Mouse (Mus musculus) 3T3-L1 (cell line): ENCODE measurements around the gene Actr5.

Source experiments
- DNase-seq: peaks from one replicate; pipeline ENCODE4 v3.0.0-alpha.2; 2015; ENCODE audit warnings: low read depth, low spot score

Gene Actr5

DNA sequence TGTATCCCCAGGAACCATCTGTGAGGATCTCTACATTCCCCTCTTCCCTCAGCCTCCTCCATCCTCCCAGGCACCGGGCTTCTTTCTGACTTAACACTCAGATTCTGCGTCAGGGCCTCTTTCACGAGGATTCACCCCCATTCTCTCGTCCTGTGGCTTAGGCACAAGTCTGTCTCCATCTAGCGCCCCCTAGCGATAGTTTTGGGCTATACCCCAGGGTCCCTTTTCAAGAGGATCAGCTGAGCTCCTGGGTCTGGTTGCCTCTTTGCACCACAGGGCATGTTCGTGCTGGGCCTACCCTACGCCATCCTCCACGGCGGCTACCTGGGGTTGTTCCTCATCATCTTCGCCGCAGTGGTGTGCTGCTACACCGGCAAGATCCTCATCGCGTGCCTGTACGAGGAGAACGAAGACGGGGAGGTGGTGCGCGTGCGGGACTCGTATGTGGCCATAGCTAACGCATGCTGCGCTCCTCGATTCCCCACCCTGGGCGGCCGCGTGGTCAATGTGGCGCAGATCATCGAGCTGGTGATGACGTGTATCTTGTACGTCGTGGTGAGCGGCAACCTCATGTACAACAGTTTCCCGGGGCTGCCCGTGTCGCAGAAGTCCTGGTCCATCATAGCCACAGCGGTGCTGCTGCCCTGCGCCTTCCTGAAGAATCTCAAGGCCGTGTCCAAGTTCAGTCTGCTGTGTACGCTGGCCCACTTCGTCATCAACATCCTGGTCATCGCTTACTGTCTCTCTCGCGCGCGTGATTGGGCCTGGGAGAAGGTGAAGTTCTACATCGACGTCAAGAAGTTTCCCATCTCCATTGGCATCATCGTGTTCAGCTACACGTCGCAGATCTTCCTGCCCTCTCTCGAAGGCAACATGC lies 10.9 kb upstream of the Actr5 start:
- peak; percentile 25 for DNase-seq

DNA sequence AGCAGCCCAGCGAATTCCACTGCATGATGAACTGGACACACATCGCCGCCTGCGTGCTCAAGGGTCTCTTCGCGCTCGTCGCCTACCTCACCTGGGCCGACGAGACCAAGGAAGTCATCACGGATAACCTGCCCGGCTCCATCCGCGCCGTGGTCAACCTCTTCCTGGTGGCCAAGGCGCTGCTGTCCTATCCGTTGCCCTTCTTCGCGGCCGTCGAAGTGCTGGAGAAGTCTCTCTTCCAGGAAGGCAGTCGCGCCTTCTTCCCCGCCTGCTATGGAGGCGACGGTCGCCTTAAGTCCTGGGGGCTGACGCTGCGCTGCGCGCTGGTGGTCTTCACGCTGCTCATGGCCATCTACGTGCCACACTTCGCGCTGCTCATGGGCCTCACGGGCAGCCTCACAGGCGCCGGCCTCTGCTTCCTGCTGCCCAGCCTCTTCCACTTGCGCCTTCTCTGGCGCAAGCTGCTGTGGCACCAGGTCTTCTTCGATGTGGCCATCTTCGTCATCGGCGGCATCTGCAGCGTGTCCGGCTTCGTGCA lies 10.2 kb upstream of the Actr5 start:
- no peak for DNase-seq

DNA sequence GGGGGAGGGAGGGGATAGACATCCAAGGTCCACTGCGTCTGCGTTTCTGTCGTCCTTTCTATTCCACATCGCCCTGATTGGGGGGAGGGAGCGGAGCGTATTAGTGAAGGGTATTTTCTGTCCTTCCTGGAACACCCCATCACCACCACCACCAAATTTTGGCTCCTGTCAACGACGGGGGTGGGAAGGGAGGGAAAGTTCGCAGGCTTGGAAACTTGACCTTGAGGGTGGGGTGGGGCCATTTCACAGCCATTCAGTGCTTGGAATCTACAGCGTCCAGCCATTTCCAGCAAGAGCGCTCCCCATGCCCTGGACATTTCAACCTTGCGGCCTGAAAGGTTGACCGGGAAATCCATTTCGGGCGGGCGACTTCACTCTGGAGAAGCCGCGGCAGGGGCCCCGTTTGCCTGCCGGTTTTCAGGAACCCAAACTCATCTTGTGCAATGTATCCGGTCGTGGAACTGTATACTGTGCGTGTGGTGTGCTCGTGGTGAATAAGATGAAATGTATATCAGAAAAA lies 9.5 kb upstream of the Actr5 start:
- DNase-seq: no peak

DNA sequence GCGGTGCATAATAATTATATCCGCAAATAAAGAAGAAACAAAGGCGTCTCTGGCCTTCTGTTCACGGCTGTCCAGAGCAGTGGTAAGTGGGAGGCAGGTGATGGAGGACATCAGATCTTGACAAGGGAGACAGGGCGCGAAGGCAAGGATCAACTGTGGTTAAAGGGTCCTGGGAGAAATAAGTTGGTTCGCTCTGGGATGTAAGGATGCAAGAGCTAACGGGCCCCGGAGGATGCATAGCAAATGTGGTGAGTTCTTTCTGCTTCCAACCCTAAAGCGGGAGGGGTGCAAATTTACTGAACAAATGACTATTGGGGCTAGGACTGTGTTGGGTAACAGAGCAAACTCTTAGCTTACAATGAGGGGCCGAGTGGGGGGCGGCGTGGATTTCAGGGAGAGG lies 9.0 kb upstream of the Actr5 start:
- DNase-seq: no peak

DNA sequence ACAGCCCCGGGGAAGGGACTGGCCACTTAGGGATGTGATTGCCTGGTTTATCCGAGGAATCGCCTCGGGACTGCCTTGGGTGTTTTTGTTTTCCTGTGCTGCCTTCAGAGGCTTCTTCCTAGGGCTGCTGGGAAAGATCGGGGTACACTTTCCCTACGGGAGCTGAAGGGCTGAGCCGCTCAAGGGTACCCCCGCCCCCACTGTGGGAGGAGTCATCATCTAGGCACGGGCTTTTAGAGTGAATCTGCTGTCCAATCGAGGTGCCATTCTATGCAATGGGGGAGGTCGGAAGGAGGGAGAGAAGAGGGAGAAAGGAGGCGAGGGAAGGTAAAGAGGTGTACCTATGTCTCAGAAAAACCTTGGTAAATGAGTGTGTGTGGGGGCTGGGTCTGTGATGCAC lies 8.4 kb upstream of the Actr5 start:
- no peak for DNase-seq

DNA sequence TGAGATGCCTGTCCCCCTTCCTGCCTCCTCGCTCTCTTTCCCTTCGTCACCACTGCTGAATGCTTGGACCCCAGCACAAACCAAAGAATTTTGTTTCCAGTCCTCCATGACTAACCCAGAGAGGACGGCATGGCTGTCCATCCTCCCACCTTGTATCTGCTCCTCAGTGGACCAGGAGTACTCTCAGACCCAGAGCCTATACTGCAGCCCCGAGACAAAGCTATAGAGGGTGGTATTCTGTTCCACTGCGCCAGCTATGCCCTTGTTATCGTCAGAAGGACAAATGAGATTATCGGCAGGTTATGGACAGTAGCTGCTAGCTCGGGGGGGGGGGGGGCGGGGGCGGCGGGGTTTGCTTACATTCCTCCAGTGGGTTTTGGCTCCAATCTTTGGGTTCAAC lies 7.9 kb upstream of the Actr5 start:
- no peak for DNase-seq

DNA sequence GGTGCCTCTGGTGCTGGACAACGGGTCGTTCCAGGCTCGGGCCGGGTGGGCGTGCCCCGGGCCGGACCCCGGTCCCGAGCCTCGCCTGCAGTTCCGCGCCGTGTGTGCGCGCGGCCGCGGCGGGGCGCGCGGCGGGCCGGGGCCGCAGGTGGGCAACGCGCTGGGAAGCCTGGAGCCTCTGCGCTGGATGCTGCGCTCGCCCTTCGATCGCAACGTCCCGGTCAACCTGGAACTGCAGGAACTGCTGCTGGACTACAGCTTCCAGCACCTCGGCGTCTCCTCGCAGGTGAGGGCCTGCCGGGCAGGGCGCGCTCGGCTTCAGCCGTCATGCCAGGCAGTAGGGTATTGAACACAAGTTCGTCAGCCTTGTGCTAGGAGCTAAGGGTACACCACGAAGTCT lies 543 bp downstream of the Actr5 start:
- peak; percentile 21 for DNase-seq

DNA sequence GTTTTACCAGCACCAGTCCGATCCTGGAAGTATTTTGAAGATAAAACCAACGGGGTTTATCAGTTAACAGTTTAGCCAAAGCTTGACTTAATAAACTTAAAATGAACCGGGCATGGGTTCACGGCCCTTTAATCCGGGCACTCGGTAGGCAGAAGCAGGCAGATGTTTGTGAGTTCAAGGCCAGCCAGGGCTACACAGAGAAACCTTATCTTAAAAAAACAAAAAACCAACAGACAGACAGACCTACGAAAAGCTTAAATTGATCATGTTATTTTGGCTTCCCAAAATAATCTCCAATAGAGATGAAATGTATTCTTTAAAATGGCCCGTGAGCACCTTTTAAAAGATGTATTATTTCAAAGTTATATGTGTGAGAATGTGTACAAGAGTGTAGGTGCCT lies 1.0 kb downstream of the Actr5 start:
- no peak for DNase-seq

DNA sequence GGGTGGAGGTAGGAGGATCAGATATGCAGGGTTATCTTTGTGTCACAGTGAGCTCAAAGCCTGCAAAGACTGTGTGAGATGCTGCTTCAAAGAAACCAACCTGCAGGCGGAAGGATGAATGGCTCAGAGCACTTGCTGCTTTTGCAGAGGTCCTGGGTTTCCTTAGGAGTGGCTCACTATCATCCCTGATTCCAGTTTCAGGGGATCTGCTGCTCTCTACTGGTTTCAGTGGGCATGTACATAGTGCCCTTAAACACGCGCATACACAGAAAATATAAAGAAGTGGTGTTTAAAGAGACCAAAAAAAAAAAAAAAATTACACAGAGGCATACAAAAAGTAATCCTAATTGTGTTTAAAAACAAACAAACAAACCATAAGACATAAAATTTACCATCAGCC lies 4.2 kb downstream of the Actr5 start:
- DNase-seq: peak; percentile 56

DNA sequence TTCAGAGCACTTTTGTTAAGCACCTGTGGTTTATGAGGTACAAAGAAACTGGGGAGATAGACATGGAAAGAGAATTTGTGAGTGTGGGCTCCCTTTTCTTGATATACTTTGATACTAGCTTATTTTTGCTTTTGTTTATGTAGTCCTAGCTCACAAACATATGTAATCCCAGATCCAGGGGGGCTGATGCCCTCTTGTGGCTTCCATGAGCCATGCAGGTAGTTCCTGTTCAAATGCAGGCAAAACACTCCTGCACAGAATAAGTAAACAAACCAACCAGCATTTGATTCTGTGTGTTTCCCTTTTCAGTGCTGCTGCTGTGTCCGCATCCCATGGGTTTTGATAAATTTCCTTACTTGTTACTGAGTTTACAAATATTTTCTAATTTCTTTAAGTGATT lies 4.7 kb downstream of the Actr5 start:
- peak; percentile 78 for DNase-seq

DNA sequence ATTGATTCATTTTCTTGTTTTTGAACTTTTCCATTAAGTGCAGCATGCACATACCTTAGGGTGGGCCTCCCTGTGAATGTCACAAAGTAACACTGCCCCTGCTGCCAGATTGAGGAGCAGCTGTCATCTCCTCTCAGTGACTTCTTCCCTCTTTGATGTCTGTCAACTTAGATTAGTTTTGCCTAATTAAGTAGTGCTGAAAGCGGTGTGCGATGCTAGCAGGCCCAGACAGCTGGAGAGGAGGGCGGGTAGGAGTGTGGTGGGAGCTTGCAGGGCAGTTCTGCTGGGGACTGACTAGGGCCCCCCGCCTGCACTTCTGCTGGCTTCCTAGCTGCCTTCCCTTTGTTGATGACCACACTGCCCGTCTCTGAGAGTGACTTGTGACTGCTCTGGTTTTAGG lies 7.2 kb downstream of the Actr5 start:
- no peak for DNase-seq

DNA sequence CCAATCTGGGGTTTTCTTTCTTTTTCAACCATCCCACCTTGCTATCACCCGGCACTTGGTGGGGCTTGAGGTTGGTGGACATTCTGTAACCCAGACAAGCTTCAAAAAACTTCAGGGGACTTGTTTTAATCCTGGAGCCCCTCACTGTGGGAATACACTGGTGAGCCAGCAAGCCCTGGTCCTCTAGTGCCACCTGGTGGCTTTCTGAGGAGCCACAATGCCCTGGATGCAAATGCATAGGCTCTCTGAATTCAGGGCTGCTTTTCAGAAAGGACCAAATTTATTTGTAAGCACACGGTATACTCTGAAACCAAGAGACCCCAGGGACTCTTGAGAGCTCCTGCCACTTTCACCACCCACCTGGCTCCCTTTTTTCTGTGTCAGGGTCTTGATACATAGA lies 17.2 kb downstream of the Actr5 start:
- DNase-seq: peak; percentile 80

DNA sequence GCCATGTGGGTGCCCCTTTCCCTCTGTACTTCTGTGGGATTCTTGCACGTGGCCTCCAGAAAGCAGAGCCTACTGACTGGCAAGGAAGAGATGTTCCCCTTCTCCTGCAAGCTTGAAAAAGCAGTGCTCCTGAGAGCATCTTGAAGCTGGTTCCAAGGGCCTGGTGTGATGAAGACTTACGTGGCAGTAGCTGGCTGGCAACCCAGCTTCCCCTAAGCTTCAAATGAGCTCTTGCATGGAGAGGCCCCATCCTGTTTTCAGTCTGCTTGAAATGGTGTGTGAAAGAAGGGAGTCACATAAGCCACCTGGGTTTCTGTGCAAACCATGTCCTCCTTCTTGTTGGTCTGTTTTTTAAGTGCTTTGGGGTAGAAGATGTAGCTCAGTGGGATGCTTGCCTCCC lies 17.9 kb downstream of the Actr5 start:
- no peak for DNase-seq

DNA sequence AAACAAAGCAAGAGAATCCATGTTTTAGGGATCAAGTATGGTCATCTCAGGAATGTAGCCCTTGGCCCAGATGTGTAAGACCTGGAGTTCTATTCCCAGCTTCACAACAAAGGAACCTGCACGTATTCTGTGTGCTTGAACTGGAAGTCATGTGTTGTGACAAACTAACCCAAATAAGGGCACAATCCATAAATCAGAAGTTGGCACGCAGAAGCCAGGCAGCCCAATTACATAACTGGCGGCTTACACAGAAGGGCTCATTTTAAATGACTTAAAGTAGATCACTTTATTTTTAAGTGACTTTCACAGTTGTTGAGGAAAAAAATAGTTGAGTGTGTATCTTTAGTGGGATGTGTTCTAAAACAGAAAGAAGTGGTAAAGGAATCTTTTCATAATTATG lies 19.1 kb downstream of the Actr5 start:
- DNase-seq: no peak

DNA sequence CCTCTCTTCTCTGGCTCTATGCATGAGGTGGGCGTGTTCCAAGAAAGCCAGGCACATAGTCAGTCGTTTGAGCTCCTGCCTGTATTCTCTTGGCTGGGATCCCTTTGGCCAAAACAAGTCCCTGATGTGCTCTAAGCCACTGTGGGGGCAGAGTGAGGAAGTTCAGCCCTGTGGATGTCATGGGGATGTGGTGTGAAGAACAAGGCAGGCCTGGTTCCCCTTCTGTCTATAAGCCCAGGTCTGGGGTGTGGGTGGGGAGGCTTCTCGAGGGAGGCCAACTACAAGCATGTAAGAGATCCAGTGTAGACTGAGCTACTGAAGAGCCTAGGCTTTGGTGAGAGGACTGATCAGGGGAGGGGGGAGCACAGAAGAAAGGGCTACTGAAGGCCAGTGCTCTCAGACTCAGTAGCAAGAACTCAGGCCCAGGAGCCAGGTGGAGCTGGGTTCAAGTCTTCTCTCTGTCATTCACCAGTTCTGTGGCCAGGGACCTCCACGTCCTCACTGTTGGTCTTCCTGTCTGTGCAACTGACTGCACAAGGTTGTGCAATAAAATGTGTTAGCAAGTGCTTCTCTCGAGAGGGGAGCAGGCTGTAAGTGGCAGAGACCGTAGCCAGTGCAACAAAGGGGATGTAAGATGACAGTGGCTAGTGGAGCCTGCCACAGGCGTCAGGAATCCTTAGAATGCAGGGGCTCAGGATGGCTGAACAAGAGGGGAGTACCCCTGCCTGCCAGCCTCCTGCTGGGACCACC lies 26.6 kb downstream of the Actr5 start:
- DNase-seq: no peak

DNA sequence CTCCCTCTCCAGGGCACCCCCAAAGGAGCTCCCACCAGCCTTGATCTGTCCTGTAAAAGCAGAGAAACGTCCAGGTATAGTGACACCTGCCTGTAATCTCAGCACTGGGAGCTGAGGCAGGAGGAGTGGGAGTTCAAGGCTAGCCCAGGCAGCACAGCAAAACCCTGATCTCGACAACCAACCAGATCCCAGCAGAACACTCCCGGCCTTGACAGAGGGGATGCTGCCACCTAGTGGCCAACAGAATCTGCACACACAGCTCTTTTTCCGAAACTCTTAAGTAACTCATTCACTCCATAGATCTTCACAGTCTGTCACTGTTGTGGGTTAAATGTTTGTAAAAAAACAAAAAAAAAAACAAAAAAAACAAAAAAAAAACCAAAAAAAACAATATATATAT lies 28.3 kb downstream of the Actr5 start:
- peak; percentile 84 for DNase-seq

DNA sequence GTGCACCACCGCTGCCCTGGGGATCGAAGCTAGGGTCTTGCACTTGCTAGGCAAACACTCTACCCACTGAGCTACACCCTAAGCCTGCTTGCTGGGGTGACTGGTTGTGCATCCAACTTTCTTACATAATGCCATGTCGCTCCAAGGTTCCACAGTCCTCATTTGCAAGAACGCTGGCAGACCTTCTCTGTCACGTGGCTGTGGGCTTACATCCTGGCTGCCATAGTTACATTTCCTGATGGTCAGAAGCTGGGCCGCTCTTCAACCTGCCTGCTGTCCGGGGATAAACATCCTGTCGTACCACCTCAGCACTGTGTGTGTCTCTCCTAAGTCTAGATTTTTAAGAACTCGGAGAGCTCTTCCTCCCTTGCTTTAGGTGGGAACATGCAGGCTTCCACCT lies 30.0 kb downstream of the Actr5 start:
- DNase-seq: no peak

DNA sequence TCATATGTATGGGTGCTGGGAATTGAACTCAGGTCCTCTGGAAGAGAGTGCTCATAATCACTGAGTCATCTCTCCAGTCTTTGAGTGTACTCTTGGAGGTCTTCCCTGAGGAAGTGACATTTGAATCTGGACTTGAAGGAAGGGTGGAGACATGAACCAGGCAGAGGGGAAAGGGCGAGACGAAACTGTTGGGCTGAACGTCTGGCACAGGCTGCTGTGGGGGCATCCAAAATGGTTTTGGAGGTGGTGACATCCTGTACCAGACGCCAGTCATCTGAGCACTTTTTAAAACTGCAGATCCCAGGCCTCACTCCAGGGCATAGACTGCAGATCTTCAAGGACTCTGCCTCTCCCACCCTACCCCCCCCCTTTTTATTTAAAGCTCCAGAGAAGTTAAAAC lies 31.1 kb downstream of the Actr5 start:
- DNase-seq: no peak

DNA sequence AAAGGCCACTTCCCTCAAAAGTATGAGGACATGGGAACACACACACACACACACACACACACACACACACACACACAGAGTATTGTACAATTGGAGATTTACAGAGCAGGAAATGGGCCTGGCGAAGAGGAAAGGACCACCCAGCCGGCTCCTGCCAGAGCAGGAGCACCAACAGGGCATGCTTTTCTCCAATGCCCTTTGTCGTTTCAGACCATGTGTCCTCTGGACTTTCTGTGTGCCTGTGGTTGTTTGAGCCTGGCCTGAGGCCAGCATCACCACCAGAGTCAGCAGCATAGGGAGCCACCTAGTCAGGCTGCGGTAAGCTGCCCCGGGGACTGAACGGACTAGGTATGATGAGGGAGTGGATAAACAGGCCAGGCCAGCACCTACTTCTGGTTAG lies 34.1 kb downstream of the Actr5 start:
- DNase-seq: no peak

DNA sequence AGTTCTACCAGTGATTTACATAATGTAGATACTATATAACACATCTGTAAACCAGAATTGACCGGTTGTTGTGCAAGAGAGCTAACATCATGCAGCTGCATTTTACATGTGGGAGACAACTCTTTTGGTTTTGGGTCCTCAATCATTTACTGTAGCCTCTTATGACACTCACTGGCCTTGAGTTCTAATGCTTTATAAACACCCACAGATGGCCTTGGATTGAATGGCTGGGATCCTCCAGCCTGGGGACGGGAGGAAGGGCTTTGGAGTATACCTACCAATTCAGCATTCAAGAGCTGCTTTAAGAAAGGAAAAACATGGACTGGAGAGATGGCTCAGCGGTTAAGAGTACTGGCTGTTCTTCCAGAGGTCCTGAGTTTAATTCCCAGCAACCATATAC lies 34.7 kb downstream of the Actr5 start:
- no peak for DNase-seq

DNA sequence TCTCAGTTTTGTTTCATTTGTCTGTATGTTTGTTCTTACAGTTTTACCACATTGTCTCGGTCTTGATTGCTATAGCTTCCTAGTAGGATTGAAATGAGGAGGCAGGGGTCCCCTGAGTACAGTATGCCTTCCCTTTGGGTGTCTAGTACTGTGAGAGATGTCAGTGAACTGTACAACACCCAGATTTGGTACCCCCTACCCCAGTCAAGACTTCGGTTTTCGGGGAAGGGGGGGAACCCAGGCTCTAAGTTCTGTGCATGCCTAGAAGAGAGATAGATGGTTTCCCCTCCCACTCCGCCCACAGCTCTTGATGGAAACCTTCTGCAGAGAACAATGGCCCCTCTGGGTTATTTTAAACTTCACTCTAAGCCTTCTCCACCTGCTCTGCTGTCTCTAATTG lies 40.4 kb downstream of the Actr5 start, which contains the start of gene Ppp1r16b:
Gene Ppp1r16b, plus strand, starts transcription at position 301 of the 400 bp plus-strand sequence.
- DNase-seq: no peak

DNA sequence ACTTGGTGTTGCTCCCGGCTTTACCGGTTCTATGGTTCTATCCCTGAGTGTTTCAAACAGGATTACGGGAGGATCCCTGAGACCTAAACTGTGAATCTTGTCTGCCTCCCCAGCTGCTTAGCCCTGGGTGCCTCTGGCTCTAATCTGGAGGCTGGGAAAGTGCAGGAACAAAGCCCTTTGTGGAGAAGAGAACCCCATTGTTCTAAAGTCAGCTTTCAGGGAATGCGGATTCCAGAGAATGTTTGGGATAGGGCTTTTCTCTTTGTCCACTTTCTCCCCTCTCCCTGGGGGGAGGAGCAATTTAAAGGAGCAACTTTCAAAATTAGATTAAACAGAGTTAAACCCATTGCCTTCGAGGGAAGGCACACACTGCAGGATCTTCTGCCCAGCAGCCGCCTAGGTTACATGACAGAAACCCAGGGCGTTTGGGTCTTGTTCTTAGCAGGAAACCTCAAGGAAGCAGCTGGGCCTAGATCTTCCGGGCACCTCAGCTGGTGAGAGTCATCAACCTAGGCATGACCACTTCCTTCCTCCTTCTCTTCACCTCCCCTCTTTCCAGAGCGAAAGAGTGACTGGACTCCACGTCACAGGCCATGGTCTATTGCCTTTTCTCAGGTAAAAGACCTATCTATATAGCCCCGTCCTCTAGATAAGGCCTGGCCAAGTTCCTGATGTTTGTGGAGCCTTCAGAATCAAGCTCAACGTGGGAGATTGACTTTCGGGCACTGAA lies 41.5 kb downstream of the Actr5 start:
- DNase-seq: no peak
